Mouse (Mus musculus) lung, postnatal 25 days (tissue): ENCODE results near the gene Smndc1.

ENCODE experiments used
- DNase-seq: peaks from one replicate; pipeline ENCODE4 v3.0.0; 2022; ENCODE audit warnings: low spot score

The Smndc1 gene

GRCm38 (mm10) chr19:53343174-53343881 lies 47.0 kb downstream of the Smndc1 start:
- no peak for DNase-seq

GRCm38 (mm10) chr19:53340423-53340822 lies 50.0 kb downstream of the Smndc1 start:
- DNase-seq: no peak

- DNase-seq: no peak
These were observed 55.1 kb downstream of the Smndc1 start for GRCm38 (mm10) chr19:53335241-53335640.

GRCm38 (mm10) chr19:53333730-53334129 lies 56.6 kb downstream of the Smndc1 start:
- no peak for DNase-seq

GRCm38 (mm10) chr19:53331882-53332500 lies 58.4 kb downstream of the Smndc1 start:
- DNase-seq: no peak

GRCm38 (mm10) chr19:53329992-53330381 lies 60.4 kb downstream of the Smndc1 start:
- DNase-seq: peak; percentile 71
